Mouse (Mus musculus): ENCODE results near the gene Pip5k1b. TPM values are rescaled to one million over a fixed set of nuclear protein-coding genes. Genes with fewer than 3 reads are reported as not detected.

The Pip5k1b gene
- total RNA-seq, 2 experiments from 2014 or later = 8.1 to 8.2 TPM

DNA sequence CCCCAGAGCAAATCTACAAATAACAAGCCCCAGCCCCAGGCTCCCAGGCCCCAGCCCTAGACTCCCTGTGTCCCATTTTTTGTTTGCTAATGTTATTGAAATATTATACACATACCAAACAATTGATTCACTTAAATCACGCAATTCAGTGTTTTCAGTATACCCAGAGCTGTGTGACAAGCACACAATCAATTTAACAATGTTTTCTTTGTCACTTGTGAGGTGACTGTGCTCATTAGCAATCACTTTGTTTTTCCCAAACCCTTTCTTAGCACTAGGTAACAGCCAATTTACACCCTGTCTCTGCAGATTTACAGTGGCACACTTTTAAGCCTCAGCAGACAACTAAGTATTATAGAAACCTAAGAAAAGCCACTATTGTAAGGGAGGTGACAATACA, 228.7 kb downstream of the Pip5k1b start:
- no peak for DNase-seq (ENCODE audit: extremely low spot score in 1 of 2, low spot score in 2 of 2)
- intact Hi-C loops (cut with DNase I) = no loop called here

DNA sequence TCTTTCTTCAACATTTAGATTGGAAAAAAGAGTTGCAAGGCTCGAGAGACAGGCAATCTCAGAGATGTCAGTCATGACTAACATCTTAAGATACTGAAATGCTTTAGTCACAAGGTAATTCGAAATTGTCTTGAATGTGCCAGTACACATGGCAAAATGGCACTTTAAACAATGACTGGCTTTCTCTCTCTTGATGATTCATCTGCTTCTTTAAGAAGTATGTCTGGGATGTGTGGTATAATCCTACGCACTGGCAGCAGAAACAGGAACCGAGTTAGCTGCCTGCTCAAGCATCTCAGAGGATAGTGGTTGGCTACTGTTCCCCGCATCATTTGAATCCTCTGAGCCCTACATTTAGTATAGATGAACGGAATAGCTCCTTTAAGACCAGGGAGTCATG, 230.0 kb downstream of the Pip5k1b start:
- intact Hi-C loops (cut with DNase I) = no loop called here
- no peak for DNase-seq (ENCODE audit: extremely low spot score in 1 of 2, low spot score in 2 of 2)

DNA sequence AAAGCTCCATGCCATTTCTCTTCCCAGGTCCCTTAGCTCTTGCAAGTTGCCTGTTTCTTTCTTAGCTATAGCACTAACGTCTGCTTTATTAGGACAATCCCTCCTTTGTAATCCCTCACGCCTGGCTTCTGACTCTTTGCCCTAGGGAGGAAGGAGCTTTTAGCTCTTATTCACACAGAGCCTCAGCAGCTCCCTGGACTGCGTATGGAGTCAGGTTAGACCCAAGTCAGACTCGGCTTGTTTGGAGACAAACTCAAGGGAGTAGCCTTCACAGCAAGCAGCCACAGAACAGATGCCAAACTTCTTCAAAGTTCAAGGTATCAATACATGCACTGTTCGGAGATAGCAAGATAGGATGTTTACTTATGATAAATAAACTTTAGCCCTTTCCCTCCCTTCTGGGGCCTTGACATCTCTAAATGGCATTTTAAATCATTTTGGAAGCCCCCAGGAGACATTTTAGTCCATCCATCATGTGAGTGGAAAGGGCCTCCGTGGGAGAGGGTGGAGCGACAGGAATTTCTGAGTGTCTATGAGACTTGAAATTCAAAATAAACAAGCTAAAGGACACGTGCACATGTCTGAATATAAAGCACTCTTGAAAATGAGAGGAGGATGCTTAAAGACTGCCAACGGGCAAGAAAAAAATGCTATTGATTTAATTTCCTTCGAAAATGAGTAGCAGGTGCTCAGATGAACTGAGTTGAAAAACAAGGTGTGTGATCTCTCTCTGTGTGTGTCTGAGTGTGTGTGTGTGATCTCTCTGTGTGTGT, 231.6 kb downstream of the Pip5k1b start:
- DNase-seq (ENCODE audit: extremely low spot score in 1 of 2, low spot score in 2 of 2) = no peak
- intact Hi-C loops (cut with DNase I) = no loop called here

DNA sequence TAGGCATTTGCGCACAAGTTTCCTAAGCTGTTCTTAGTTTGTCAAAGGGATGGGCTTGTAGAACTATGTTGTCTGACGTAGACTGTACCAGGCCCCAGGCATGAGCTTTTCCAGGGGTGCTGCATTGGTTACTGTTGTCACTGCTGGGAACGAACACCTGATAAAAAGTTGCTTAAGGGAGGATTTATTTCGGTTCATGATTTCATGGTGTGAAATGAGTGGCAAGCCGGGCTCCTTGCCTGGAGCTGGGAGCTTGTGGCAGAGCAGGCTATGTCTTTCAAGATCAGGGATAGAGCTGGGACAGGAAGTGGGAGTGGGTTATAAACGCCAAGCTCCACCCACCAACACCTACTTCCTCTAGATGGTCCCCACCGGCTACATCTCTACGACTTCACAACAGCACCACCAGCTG, 233.8 kb downstream of the Pip5k1b start:
- intact Hi-C loops (cut with DNase I) = no loop called here
- no peak for DNase-seq (ENCODE audit: extremely low spot score in 1 of 2, low spot score in 2 of 2)

DNA sequence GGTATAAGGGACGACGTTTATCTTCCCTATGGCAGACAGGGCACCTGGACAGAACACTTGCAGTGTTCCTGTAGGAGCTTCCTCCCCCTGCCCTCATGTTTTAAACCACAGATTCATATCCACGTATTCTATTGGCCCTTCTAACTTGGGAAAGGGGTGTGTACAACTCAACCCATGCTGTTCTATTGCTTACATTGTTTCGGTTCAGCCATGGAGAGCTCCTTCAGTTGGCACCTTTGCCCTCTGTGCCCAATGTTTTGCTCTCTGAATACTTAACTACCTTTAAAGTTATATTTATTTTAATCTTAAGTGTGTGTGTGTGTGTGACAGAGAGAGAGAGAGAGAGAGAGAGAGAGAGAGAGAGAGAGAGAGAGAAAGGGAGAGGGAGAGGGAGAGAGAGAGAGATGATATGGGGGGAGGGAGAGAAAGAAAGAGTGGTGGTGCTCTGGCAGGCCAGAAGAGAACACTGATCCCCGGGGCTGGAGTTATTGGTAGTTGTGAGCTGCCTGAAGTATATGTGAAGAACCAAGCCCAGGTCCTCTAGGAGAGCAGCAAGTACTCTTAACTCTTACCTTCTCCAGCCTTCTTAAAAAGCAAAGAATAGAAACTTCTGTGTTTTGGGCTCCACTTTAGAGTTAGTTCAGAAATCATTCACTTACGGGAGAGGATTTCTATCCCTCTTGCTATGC, 234.3 kb downstream of the Pip5k1b start:
- no peak for DNase-seq (ENCODE audit: extremely low spot score in 1 of 2, low spot score in 2 of 2)
- intact Hi-C loops (cut with DNase I) = no loop called here

DNA sequence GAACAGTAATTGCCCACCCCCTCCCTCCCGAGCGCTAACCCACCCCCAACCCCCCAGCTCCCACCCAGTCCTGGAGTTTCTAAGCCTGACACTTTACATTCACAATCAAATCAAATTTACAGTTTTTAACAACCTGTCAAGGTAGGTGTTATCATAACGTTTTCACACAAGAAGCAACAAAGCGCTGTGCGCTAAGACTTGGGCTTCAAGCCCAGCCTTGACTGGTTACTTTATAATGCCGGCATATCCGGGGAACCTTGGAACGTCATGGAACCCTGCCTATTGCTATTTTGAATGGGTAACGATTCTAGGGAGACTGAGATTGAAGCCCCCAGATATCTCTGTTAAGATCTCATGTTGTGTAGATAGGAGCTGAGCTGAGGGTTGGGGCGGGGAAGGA, 237.5 kb downstream of the Pip5k1b start:
- intact Hi-C loops (cut with DNase I) = no loop called here
- no peak for DNase-seq (ENCODE audit: extremely low spot score in 1 of 2, low spot score in 2 of 2)

DNA sequence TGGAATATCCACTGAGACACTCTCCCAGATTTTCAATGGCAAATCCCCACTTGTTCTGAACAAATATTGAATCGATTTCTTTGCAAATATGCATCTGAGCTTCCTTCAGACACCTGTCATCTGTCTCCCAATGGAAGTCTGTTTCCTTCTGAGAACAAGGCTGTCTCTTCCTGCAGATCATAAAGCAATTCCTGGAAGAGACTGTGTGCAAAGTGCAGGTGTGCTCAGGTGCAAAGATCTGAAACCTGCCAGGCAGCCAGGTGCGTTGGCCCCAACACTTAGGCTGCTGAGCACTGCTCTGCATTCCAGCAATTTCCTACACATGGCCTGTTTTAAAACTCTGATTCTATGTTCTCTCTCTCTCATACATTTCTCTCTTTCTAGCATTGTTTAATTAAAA, 237.9 kb downstream of the Pip5k1b start:
- no peak for DNase-seq (ENCODE audit: extremely low spot score in 1 of 2, low spot score in 2 of 2)
- intact Hi-C loops (cut with DNase I) = no loop called here

DNA sequence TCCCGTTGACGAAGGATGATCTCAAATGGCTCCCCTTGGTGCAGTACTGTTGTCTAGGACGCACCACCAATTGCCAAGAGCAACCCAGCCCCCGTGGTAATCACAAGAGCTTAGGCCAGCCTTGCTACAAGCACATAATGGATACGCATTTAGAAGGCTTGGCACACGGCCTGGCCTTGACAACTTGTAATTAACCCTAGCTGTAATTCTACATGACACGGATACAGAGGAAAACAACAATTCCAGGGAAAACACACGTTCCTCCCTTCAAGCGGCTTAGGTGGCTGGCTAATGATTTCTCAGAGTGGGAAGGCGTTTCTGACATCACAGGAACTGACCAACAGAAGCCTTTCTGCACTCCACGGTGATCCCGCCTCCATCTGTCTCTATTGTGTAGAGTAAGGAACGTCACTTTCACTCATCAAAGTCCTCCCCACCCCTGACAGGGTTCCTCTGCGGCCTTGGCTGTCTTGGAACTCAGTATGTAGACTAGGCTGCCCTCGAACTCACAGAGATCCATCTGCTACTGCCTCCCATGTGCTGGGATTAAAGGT, 238.6 kb downstream of the Pip5k1b start:
- DNase-seq (ENCODE audit: extremely low spot score in 1 of 2, low spot score in 2 of 2) = peak in 1 of 2 experiments; percentile 48
- intact Hi-C loops (cut with DNase I) = no loop called here

DNA sequence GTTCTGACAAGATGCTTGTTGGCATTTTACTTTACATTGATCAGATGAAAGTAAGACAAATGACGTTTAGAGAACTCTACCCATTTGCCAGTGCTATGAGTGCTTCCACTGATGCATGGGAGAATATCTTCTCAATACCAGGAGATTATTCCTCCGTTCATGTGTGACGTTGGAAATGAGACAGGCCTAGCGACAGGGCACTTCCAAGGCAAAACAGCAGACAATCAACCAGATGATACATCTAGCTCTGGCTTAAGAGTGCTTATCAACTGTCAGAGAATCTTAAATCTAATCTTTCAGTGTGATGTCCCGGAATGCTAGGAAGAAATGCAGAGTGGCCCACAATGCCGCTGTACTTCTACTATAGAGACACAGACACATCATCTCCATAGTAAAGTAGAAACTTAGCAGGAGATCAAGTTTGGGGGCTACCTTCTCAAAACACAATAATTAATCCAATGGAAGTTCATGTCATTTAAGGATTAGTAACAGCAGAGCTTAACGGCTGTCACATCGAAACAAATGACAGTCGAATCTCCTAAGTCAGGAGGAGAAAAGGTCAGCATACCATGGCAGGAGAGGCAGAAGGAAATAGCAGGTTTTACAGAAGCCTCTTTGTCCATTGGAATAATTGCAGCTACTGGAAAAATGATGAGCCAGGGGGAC, 239.5 kb downstream of the Pip5k1b start:
- intact Hi-C loops (cut with DNase I) = no loop called here

DNA sequence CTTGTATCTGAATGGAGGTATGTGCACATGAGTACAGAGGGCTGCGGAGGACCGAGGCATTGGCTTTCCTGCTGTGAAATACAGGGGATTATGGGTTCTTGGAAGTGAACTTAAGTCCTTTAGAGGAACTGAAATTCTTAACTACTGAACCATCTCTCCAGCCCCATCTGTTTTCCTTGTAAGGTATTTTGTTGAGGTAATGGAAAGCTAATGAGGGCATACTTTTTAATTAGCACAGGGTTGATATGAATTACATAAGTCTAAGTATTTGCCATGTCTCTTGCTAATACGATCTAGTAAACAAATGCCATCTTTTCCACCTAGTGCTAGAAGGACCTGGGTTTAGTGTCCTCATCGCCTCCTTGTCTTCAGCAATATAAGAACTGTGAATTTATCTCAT, 240.4 kb downstream of the Pip5k1b start:
- intact Hi-C loops (cut with DNase I) = no loop called here
- no peak for DNase-seq (ENCODE audit: extremely low spot score in 1 of 2, low spot score in 2 of 2)

More for the DNA sequence above, 239.5 kb downstream of the Pip5k1b start:
- DNase-seq (ENCODE audit: extremely low spot score in 1 of 2, low spot score in 2 of 2) = no peak

DNA sequence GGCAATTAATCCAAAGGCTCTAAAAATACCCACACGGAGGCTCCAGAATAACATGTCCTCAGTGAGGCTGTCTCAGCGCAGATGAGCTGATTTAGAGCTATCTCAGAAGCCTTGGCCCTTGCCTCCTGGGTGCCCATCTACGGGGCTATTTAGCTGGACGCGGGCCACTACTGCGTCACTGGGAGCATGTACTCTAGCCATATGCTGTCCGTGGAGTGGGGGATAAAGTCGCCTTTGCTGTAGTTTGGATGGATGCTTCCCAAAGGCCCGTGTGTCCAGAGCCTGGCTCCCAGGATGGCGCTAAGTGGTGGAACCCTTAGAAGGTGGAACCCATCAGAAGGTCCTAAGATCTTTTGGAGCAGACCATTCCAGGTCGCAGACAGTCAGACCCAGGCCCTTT, 241.0 kb downstream of the Pip5k1b start:
- no peak for DNase-seq (ENCODE audit: extremely low spot score in 1 of 2, low spot score in 2 of 2)
- intact Hi-C loops (cut with DNase I) = no loop called here

DNA sequence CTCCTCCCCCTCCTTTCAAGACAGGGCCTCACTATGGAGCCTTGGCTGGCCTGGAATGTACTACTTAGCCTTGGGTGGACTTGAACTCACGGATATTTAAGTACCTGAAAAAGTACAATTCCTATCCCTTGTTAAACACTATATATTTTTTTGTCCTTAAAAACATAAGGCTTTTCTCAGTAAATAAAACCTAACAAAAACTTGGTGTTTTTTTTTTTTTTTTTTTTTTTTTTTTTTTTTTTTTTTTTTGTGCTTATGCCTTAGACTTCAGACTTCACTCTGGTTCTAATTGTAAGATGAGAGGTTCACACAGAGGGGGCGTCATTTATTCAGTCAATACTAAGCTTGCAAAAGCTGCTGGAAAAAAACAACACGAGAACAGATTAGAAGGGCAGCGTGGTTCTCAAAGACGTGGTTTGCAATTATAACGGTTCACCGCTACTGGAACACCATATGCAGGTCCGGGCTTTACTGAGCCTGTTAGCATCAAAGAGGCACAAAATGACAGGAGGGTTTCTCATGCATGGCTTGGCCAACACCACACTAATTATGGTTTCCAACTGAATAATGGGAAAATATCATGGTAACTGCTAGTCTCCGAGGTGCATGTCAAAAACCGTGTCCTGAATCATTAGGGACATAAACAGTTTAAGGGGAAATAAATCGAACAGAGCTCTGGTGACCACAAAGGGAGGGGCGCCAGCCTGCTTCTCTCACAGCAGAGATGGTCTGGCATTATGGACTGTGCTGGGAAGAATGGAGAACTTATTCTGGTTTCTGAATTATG, 242.9 kb downstream of the Pip5k1b start:
- DNase-seq (ENCODE audit: extremely low spot score in 1 of 2, low spot score in 2 of 2) = no peak
- intact Hi-C loops (cut with DNase I) = no loop called here

DNA sequence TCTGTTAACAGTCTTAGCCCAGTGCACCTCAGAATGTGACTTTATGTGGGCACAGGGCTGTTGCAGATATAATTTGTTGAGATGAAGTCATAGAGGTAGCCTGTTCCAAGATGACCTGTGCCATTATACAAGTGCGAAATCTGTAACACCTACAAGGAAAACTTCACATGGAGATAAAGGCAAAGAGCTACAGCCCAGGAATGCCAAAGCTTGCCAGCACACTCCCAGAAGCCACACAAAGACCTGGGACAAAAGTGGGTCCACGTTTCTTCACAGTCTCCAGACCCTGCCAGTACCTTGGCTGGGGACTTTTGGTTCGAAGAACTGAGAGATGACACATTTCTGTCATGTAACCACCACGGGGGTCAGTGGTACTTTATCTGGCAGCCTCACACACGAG, 243.6 kb downstream of the Pip5k1b start:
- intact Hi-C loops (cut with DNase I) = no loop called here
- DNase-seq (ENCODE audit: extremely low spot score in 1 of 2, low spot score in 2 of 2) = no peak

DNA sequence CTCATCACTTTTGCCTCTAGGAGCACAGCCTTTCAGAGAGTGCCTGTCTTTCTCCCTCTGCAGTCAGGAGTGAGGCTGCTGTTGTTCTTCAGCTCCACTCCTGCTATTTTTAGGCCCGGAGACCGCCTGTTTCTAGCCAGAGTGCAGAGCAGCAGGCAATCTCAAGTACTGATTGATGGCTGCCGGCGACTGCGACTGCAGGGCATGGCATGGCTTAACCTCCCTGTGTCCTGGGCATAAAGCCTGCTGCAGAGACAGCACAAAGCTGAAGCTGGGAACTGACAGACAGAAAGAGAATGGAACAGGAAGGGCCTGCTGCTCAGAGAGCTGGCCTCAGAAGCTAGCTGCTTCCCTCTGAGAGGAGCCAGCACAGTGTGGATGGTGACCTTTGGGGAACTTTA, 247.4 kb downstream of the Pip5k1b start:
- peak in 1 of 2 experiments; percentile 40 for DNase-seq (ENCODE audit: extremely low spot score in 1 of 2, low spot score in 2 of 2)
- intact Hi-C loops (cut with DNase I) = no loop called here

DNA sequence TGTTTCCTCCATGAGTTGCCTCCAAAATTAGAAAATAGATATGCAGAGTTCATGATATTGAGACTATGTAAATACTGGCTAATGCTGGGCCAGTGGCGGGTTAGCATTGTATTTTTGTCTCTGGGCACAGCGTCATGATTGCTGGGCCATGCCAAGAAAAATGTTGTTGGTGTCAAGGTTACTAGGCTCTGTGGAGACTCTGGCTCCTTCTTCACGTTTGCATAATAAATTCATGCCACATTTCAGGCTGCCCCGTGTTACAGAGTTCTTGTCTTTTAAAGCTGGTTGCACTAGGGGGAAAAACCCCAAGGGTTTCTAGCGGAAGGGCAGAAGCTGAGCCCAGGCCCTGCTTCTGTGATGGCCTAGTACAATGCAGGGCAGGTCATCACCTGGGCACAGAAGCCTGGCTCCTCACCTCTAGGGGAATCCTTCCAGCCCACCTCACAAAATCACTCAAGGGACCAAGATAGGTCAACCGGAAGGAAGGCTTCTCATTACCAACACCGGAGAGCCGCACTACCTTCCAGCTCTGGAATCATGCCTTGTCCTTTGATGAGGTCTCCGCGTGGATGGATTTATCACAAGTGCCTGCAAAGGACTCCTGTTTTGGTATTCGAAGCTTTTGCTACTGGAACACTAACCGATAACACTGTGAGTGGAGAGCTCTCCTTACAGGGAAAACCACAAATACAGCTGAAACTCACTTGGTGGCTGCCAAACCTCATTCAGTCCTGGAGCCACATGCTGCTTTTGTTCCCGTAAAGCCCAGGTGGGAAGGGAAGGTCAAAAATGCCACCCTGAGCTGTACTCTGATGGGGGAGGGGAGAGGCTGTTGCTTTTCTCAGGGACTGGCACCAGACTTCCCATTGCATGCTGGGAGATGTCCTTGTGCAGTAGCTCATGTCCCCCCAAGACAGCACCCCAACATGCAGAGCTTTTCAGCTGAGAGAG, 248.1 kb downstream of the Pip5k1b start:
- DNase-seq (ENCODE audit: extremely low spot score in 1 of 2, low spot score in 2 of 2) = no peak
- intact Hi-C loops (cut with DNase I) = no loop called here

DNA sequence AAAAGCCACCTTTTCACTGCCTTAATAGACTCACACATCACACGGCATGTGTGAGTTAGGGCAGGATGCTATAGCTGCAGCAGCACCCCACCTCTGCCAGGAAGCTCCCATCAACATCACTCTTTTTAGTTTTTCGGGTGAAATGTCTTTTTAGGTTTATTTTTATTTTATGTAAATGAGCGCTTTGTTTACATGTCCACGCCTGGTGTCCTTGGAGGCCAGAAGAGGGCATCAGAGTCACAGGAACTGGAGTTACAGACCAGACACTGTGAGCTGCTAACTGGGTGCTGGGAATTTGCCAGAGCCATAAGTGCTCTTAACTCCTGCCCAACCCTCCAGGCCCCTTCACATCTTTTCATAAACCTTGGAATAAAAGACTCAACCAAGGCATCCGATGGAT, 249.3 kb downstream of the Pip5k1b start:
- no peak for DNase-seq (ENCODE audit: extremely low spot score in 1 of 2, low spot score in 2 of 2)
- intact Hi-C loops (cut with DNase I) = no loop called here

DNA sequence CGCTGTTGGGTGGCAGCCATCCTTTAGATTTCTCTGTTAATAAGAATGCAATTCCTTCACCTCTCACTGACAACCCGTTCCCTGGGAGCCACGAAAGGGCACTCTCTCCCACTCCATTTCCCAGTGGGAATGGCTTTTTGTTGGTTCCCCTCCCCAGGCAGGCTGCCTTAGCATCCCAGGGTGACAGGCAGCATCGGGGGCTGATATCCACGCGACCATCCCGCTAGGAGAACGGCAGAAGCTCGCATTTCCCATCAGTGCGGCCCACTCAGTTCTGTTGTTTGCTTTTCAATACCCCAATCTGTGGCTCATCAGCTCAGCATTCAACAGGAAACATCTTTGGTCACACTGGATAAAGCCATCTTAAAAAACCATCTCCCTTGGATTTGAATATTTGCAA, 253.5 kb downstream of the Pip5k1b start:
- intact Hi-C loops (cut with DNase I) = loop anchor here (5.0 kb wide), 3 partner anchors 255 to 570 kb away; partner anchors contain the start of gene Pip5k1b
- no peak for DNase-seq (ENCODE audit: extremely low spot score in 1 of 2, low spot score in 2 of 2)

DNA sequence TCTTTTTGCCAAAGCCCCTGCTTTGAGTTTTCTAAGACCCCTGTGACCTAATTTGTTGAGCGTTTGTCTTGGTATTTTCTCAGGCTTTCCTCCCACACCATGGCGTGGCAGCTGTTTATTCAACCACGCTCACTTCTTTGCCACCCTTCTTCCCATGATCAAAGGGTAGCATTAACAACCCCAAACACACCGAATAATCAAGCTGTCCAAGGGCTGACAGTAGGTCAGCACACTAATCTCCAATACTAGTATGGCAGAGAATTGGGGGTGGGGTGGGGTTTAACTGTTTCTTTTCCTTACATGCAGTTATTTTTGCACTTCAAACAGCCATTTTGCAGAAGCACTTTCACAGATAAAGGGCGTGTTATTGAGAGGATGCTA, 253.9 kb downstream of the Pip5k1b start:
- DNase-seq (ENCODE audit: extremely low spot score in 1 of 2, low spot score in 2 of 2) = no peak
- intact Hi-C loops (cut with DNase I) = loop anchor here (1.0 to 5.0 kb wide), 4 partner anchors 176 to 571 kb away; partner anchors contain the start of genes Fam122a and Pip5k1b
